Mouse (Mus musculus): ENCODE results near the gene Myl7.

The Myl7 gene

DNA sequence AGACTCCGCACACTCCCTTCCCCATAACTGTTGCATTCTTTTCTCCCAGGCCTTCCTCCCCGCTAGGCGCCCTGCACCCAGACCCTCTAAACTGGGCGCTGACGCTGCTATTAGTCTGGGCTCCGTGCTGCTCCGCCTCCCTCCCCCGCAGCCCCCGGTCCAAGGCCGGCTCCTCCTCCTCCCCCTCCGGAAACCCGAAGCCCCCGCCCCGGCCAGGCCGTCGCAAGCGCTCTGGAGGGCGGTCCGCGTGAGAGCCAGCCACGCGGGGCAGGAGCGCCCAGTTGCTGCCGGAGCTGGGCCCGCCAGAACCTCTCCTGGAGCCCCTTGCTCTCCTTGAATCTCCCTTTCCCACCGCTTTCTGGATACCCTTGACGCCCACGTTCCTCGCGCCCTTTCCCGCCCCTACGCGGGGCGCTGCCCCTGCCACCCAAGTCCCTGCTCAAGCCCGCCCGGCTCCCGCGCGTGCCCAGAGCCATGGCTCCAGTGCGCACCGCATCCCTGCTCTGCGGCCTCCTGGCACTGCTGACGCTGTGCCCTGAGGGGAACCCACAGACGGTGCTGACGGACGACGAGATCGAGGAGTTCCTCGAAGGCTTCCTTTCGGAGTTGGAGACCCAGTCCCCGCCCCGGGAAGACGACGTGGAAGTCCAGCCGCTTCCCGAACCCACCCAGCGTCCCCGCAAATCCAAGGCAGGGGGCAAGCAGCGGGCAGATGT, 36.7 kb downstream of the Myl7 start, which contains the start of gene Aebp1:
Aebp1 (plus strand) TSS at position 270 of the 716 bp plus-strand sequence.
- no peak for DNase-seq

DNA sequence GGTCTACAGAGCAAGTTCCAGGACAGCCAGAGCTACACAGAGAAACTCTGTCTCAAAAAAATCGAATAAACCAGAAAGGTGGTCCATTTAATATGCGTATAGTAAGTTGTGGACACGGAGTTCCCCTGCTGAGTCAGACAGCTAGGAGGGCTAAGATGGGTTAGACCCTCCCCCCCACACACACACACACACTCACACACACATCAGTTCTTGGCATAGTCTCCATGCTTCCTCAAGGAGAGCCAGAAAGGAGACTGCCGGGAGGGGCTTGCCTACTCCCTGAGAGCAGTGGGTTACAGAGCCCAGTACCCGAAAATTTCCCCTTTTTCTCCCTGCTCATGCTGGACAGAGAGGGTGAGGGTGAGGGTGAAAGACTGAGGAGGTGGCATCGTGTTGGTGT, 37.9 kb downstream of the Myl7 start:
- no peak for DNase-seq

DNA sequence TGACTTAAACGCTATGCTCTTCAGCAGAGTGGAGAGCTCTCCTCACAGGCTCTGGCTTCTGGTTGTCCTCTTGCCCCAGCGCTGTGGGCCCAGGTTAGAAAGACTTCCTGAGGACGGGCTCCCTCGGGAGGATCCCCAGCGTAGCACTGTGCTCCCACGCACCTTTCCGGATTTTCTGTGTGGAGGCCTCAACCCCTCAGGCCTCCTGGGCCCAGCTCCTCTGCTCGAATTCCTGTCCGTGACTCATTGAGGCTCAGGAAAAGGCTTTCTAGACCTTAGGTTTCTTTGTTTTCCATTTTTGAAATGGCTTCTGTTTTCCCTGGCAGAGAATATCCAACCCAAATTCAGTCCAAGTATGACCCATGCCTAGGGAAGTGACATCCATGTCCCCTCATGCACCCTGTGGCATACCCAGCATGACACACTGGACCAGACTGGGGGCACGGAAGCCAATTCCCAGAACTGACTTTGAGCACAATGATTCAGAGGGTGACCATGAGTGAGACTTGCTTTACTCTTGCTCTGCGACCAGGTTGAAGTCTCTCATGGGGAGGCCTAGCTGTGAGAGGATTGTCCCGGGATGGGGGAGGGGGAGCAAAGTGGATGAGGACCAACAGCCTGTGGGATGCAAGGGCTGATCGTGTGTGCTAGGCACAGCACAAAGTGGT, 38.6 kb downstream of the Myl7 start:
- no peak for DNase-seq

DNA sequence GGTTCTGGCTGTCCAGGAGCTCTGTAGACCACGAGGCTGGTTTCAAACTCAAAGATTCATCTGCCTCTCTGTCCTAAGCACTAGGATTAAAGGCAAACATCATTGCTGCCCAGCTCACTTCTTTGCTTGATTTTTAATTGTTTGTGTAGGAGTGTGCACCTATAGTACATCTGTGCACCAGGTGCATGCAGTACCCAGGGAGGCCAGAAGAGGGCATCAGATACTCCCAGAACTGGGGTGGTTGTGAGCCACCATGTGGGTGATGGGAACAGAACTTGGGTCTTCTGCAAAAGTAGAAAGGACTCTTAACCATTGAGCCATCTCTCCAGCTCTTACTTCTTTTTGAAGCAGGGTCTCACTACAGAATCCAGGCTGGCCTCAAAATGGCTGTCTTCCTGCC, 39.9 kb downstream of the Myl7 start:
- no peak for DNase-seq

DNA sequence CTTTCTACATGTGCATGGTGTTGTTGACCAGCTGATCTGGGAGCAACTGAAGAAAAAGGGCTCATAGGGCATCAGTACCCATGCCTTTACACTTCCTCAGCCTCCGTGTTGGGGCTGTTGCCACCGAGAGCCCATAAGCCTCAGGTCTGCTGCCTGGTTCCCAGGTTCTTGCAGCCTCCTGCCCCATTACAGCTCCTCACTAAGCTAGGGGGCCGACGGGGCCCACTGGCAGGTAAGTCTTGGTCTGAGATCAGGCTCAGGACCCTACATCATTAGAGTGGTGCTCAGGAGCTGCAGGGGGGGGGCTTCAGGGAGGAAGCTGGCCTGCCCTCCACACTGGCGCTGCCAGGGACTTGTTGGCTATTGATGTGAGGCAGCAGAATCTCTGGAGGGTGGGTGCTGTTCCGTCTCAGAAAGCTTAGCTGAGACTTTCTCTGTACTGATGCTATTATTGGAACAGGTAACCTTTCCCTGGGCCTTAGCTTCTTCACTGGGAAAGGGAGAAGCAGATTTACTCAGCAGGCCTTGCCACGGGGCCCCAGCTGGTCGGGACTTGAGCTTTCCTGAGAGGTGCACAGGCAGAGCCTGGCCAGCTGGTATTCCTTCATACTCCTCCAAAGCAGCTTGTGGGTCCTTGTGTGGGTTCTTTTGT, 42.0 kb downstream of the Myl7 start:
- DNase-seq: no peak

DNA sequence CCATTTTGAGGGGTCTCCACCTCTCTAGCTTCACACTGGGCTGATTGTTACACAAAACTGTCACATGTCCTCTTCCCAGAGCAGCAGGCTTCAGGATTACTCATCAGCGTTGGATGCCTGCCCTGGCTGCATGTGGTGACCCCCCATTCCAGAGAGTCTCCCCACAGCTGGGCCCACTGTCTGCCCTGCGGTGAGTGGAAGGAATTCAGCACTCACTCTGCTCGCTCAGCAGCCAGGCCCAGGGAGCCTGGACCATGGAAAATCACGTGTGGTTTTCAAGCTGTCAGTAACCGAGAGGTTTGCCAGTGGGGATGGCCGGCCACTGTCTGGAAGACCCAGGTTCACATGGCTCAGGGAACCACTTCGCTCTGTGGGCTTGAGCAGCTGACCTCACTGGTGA, 42.7 kb downstream of the Myl7 start:
- DNase-seq: no peak

DNA sequence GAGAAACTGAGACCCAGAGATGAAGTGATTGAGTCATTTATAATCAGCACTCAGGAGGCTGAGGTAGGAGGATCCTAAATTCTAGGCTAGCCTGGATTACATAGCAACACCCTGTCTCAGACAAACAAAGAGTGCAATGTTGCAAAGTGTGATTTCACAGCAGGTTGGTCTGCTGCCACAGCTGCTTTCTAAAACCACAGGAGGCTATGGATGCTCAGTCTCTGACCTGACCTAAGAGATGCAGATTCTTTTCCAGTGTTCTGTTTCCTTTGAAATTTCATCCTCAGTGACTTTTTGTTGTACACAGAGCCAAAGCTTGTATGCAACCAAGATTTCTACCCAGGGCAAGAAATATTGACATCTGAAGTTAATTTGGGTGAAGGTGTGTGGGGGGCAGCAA, 43.1 kb downstream of the Myl7 start:
- DNase-seq: no peak

DNA sequence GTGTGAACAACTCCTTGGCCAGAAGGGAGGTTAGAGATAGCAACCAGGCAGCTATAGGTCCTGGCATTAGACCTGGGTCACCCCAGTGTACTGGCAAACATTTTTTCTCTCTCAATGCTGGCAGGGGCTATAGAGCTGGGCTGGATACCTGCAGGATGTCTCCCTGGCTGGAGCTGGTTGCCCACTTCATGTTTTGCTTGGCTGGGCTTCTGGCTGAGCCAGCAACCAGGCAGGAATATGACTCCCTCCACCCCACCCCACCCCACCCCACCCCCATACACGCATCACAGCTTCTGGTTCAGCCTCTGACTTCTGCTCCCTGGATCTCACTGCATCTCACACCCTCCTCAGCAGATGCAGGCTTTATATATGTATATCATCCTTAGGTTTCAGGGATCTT, 46.3 kb downstream of the Myl7 start:
- no peak for DNase-seq

DNA sequence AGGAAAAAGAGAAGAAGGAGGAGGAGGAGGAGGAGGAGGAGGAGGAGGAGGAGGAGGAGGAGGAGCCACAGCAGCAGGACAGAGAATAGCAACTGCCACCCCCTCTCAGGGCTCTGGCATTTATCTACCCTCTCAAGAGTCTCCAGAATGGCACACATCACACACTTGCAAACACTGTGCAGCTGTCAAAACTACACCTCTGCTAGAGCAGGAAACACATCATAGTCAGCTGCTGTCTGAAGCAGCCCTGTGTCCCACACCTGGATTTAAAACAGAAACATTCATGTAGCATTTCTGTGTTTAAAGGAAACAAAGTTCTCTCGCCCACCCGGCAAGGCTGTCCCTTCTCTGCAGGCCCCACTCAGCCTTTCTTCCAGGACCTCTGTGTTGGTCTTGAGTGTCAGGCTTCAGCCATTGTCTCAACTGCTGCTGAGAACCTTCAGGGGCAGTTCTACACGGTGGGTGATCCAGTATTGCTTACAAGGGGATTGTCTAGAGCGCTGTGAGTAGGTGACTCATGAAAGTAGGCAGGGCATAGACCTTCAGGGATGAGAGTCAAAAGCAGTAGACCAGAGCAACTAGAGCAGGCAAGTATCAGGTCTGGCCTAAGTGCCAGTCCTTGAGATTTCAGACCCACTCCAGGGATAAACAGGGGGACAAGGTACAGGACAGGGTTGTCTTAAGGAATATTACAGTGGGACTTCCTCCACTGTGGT, 47.4 kb downstream of the Myl7 start:
- DNase-seq: peak; percentile 25 to 69

DNA sequence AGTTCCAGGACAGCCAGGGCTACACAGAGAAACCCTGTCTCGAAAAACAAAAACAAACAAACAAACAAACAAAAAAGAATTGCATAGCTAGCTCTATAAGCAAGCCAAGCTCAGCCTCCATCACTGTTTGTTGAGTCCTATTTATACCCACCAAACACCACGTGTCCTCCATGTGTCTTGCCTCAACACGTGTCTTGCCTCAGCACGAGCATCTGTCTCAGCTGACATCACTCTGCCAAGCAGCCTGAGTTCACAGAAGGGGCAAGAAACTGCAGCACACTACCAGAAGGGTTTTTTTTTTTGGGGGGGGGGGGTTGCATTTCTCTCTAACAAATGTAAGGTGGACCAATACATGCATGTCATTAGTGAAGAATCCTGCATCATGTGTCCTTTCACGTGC, 48.1 kb downstream of the Myl7 start:
- peak in 1 of 2 experiments; percentile 37 for DNase-seq

DNA sequence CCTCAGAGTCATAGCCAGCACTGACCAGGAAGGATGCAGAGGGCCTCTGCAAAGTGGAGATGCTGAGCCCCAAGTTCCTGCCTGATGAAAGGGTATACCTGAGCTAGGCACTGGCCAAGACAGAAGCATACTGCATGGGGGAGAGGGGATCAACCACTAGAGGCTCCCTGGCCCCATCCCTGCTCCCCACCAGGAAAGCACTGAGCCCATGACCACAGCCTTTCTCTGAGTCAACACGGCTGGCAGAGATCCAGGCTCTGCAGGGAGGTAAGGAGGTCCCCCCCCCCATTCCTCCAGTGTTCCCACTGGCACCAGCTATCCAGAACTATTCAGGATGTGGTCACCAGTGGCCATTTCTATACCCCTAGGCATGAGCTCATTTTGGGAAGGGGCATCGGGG, 49.3 kb downstream of the Myl7 start:
- DNase-seq: no peak

DNA sequence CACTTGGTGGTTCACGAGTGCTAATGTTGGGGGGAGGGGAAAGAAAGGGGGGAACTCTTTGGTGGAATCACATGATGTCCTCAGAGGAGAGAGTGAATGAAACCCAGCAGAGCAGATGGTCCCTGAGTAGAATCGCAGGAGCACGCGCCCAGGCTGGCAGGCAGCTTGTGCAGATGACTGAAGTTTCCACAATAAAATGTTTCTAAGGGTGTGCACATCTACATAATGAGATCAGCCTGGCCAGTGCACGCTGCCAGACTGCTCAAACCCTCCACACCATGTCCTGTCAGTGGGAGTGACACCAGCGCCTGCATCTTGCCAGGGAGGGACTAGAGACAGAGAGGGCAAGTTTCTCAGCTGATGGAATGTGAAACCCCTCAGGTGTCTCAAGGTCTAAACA, 49.8 kb downstream of the Myl7 start:
- DNase-seq: no peak

DNA sequence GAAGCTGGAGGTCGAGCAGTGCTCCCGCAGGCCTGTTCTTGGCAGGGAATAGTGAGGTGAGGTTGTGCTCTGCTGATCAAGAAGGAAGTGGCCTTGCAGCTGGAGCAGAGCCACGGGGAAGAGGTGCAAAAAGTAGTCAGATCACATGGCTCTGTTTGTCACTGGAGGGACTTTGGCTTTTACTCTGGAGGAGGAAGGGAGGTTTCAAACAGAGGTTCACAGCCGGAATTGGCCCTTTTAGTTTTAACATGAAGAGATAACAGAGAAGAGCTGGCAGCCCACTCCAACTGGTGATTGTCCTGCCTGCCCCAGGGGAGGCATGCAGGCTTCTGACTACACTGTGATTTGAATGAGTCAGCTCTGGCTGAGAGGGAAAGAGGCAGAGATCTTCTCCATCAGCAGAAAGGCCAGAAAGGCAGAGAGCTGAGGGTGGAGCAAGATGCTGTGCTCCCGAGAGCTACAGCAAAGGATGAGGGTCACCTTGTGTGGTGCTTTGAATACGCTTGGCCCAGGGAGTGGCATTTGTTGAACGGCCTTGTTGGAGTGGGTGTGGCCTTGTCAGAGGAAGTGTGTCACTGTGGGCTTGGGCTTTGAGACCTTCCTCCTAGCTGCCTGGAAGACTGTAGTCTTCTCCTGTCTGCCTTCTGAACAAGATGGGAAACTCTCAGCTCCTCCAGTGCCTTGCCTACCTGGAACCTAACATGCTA, 51.8 kb downstream of the Myl7 start:
- no peak for DNase-seq

Measured in thymus, adult 18-20 months (tissue).